In genomic region chr3:94362138-94362537, GRCm38 (mm10) we compare ENCODE assay signal across 10 mouse cellular contexts. TPM values are rescaled to one million over a fixed set of nuclear protein-coding genes. Genes with fewer than 3 reads are reported as not detected.
DNase-seq lines count a peak whose midpoint lies in the region; ATAC-seq and TF ChIP-seq lines count a peak whose summit lies in the region.
"Had no signal": no experiment of that assay in that cellular context is flagged by ENCODE, and none has a peak within 500 bp of the region (broad histone marks: within the 10 kb centered on the region; RNA-seq: fewer than 3 reads in every experiment).

Gene C2cd4d (plus strand): TSS chr3:94362438.

- TF ChIP-seq CTCF in kidney, adult 2 months (conservative IDR thresholded peaks at IDR 0.05; ENCODE audit: insufficient read depth, insufficient read length, low read depth, low read length), result no peak
- no peak for TF ChIP-seq CTCF in midbrain, postnatal 0 days (IDR thresholded peaks at IDR 0.05)

- no peaks in the 10 kb centered on the region for H3K9me3 ChIP-seq in embryonic facial prominence, embryonic 14.5 days (ENCODE audit: control insufficient read depth, low read length)
- no peaks in the 10 kb centered on the region for H3K9me3 ChIP-seq in intestine, embryonic 15.5 days
- H3K9me3 ChIP-seq in midbrain, postnatal 0 days (ENCODE audit: low read length), result no peaks in the 10 kb centered on the region

- H3K4me1 ChIP-seq in kidney, adult 2 months (ENCODE audit: control insufficient read depth, insufficient read depth, low read length), result no peaks in the 10 kb centered on the region; the same call in 1 of the 2 replicates
- H3K4me1 ChIP-seq in embryonic facial prominence, embryonic 14.5 days (ENCODE audit: control insufficient read depth, insufficient read depth, low read length), result peaks cover 3% of the 10 kb centered on the region; the same call in 1 of the 2 replicates
- H3K4me1 ChIP-seq in intestine, embryonic 15.5 days (replicated peaks), result 0 out of 2 replicates have a peak, but pooled peaks cover 4% of the 10 kb centered on the region
- H3K4me1 ChIP-seq in midbrain, postnatal 0 days (ENCODE audit: insufficient read depth, low read length), result peaks cover 5% of the 10 kb centered on the region; the same call in 1 of the 2 replicates

- H3K4me3 ChIP-seq in kidney, adult 2 months (ENCODE audit: insufficient read depth, low read depth, low read length), result peak within 1 kb of the TSS; percentile 69
- H3K4me3 ChIP-seq in embryonic facial prominence, embryonic 14.5 days (ENCODE audit: low read depth, low read length), result peak within 1 kb of the TSS; percentile 65
- H3K4me3 ChIP-seq in intestine, embryonic 15.5 days (replicated peaks), result peak within 1 kb of the TSS; percentile 59
- H3K4me3 ChIP-seq in midbrain, postnatal 0 days (ENCODE audit: low read depth, low read length), result peak within 1 kb of the TSS; percentile 45
- H3K4me3 ChIP-seq: myocyte had no signal

- H3K4me2 ChIP-seq in embryonic facial prominence, embryonic 14.5 days (ENCODE audit: low read depth, low read length), result peak within 1 kb of the TSS; percentile 94
- H3K4me2 ChIP-seq in intestine, embryonic 15.5 days (replicated peaks), result peak within 1 kb of the TSS; percentile 96
- peak within 1 kb of the TSS; percentile 71 for H3K4me2 ChIP-seq in midbrain, postnatal 0 days (ENCODE audit: low read depth, low read length, poor library complexity, severe bottlenecking)

- H3K27ac ChIP-seq in kidney, adult 2 months (ENCODE audit: insufficient read depth, low read depth, low read length), result no peak within 1 kb of the TSS
- H3K27ac ChIP-seq in embryonic facial prominence, embryonic 14.5 days (replicated peaks; ENCODE audit: low read depth, low read length), result no peak within 1 kb of the TSS
- 0 out of 2 replicates have a peak within 1 kb of the TSS, but pooled peaks have one; percentile 9 for H3K27ac ChIP-seq in intestine, embryonic 15.5 days
- no peak within 1 kb of the TSS for H3K27ac ChIP-seq in midbrain, postnatal 0 days (ENCODE audit: low read depth, low read length)

- no peaks in the 10 kb centered on the region for H3K27me3 ChIP-seq in kidney, adult 2 months (replicated peaks; ENCODE audit: control insufficient read depth, insufficient read depth, low read length)
- H3K27me3 ChIP-seq in embryonic facial prominence, embryonic 14.5 days (replicated peaks; ENCODE audit: control insufficient read depth, insufficient read depth, low read length), result peaks cover 23% of the 10 kb centered on the region; the same call in 1 of the 2 replicates
- H3K27me3 ChIP-seq in intestine, embryonic 15.5 days (replicated peaks), result peaks cover 4% of the 10 kb centered on the region; the same call in 1 of the 2 replicates
- H3K27me3 ChIP-seq in midbrain, postnatal 0 days (ENCODE audit: insufficient read depth, low read length), result no peaks in the 10 kb centered on the region

- ATAC-seq in embryonic facial prominence, embryonic 14.5 days (ENCODE audit: low read depth), result no peak
- no peak for ATAC-seq in intestine, embryonic 15.5 days
- no peak for ATAC-seq in midbrain, postnatal 0 days (ENCODE audit: low FRiP score)

- no peak for TF ChIP-seq POLR2A in kidney, adult 2 months (IDR thresholded peaks at IDR 0.05; ENCODE audit: low read depth, low read length)

- DNase-seq in kidney, adult 2 months, result no peak
- no peak for DNase-seq in kidney, postnatal 25 days
- no peak for DNase-seq in embryonic facial prominence, embryonic 14.5 days (ENCODE audit: low spot score)
- DNase-seq in midbrain, postnatal 0 days (ENCODE audit: low spot score), result no peak
- DNase-seq in ovary, postnatal 10 days (ENCODE audit: low spot score), result no peak
- DNase-seq in adipocyte (ENCODE audit: low spot score), result no peak
- no peak for DNase-seq in cerebellum, postnatal 14 days

- H3K36me3 ChIP-seq in kidney, adult 2 months (ENCODE audit: control insufficient read depth, insufficient read depth, low read length), result no peaks in the 10 kb centered on the region
- no peaks in the 10 kb centered on the region for H3K36me3 ChIP-seq in embryonic facial prominence, embryonic 14.5 days (ENCODE audit: control insufficient read depth, insufficient read depth, low read length)
- H3K36me3 ChIP-seq in intestine, embryonic 15.5 days, result no peaks in the 10 kb centered on the region
- H3K36me3 ChIP-seq in midbrain, postnatal 0 days (ENCODE audit: insufficient read depth, low read length), result no peaks in the 10 kb centered on the region

- WGBS in kidney, adult 2 months, result 85% methylated on average over 7 of the region's 7 CpGs
- WGBS in embryonic facial prominence, embryonic 14.5 days, result 37% methylated on average over 7 of the region's 7 CpGs
- WGBS in intestine, embryonic 15.5 days, result 56% methylated on average over 7 of the region's 7 CpGs
- WGBS in midbrain, postnatal 0 days, result 36% methylated on average over 7 of the region's 7 CpGs

- peak within 1 kb of the TSS; percentile 88 for H3K9ac ChIP-seq in embryonic facial prominence, embryonic 14.5 days (ENCODE audit: low read depth, low read length)
- peak within 1 kb of the TSS; percentile 73 for H3K9ac ChIP-seq in intestine, embryonic 15.5 days
- H3K9ac ChIP-seq in midbrain, postnatal 0 days (replicated peaks; ENCODE audit: low read length, poor library complexity, severe bottlenecking), result peak within 1 kb of the TSS; percentile 86

RNA-seq across cellular contexts. Expression of gene C2cd4d, which starts in this region (rescaled TPM):
- polyA plus RNA-seq in kidney, adult 2 months (2012; rRNA removed), result 0.86 and 1.5 TPM in 2 replicates
- polyA plus RNA-seq in embryonic facial prominence, embryonic 14.5 days (2014; fragmentation: Nextera tagmentation; extraction: Ambion mirVana), result 2.1 and 2.9 TPM in 2 replicates
- polyA plus RNA-seq in intestine, embryonic 15.5 days (2015; fragmentation: Nextera tagmentation; extraction: Ambion mirVana), result 0.59 and 0.81 TPM in 2 replicates
- 1.7 and 2.8 TPM in 2 replicates for total RNA-seq in midbrain, postnatal 0 days (2014; rRNA removed)
- polyA plus RNA-seq in midbrain, postnatal 0 days (2015; fragmentation: Nextera tagmentation; extraction: Ambion mirVana), result 1.7 and 2.2 TPM in 2 replicates
- total RNA-seq: MEL had no signal
- polyA plus RNA-seq: myocyte had no signal
